Mouse (Mus musculus) lung, adult 2 months (tissue): ENCODE results near the gene Tdrd9.

ENCODE experiments used
- CTCF ChIP-seq: fragments of 200-500 bp; IDR thresholded peaks from 2 replicates; pipeline ENCODE4 v1.5.1; 2011; ENCODE audit warnings: mild to moderate bottlenecking, low read length, control low read depth; ENCODE audit not compliant: insufficient read depth
- POLR2A ChIP-seq: fragments of 200-500 bp; IDR thresholded peaks from 2 replicates; pipeline ENCODE4 v1.6.1; 2011; ENCODE audit warnings: low read depth, mild to moderate bottlenecking, control low read depth, low read length, borderline replicate concordance; ENCODE audit errors: extremely low read depth

DNA sequence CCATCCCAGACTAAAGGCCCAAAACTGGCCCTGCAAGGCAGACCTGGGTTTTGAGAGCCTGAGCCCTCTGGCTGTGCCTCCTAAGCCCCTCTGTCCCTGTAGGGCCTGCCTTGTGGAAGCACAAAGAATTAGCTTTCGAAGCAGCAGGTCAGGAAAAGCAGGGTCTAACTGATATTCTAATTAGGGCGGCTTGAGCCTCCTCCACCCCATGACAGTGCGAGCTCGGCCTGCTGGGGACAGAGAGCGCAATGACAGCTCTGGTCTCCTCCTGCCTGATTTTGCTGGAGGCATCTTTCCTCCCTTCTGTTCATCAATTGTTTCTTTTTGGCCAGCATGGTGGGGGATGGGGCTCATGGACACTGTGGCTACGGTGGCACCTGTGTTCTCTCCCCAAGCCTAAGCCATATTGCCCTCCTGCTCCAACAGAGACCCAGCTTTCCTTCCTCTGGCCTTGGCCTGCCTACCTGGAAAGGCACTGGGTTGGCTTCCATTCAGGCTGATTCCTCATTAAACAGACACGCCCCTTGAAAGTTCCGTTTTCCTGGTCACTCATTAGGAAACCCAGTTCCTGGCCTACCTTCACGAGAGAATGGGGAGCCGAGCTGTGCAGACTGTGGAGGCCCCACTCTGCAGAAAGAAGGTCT lies 27.8 kb upstream of the Tdrd9 start:
- TF ChIP-seq CTCF (no peak), POLR2A (no peak)
